Mouse (Mus musculus): ENCODE data around the gene Hist2h2ab. TPM values are rescaled to one million over a fixed set of nuclear protein-coding genes. Genes with fewer than 3 reads are reported as not detected.
"Not testable (repeated sequence)": the region's sequence is repeated elsewhere in the genome, so short reads cannot be mapped to it uniquely, and the experiment has no call there.

Gene Hist2h2ab
- total and polyA plus RNA-seq, 3 experiments: 0.14 to 435 (median 38.7) TPM

DNA sequence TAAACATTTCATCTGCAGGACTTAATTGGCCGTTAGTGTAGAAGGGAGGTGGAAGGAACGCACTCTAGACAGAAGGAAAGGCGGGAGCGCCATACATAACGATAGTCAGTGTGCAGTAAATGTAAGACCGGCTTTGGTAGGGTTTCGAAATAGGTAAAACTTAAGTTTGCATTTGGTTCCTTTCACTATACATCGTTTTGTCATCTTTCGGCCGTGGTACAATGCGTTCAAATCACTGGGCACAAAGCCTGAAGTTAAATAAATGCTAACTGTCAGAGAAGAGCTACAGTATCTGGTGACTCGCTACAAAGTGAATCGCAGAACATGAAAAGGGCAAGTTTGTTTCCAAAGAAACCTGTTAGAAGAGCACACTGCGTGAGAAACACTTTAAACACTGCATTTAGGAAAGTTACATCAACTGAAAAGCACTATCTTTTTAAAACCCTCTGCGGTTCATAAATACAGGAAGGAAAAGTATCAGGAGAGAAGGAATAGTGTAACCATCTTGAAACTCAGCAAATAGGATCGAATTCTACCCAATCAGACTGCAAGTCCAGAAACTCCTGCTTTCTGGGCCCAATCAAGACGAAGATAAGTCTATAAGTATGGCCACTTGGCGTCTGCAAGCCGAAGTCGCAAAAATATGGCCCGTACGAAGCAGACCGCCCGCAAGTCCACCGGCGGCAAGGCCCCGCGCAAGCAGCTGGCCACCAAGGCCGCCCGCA, 48.5 kb downstream of the Hist2h2ab start, which contains the start of gene Hist2h3b:
Gene Hist2h3b (plus strand): TSS at position 604 of the 725 bp plus-strand sequence.
- TF ChIP-seq GATA1 (IDR thresholded peaks at IDR 0.05; ENCODE audit: borderline replicate concordance, low read length): no peak
- TF ChIP-seq TAL1 (conservative IDR thresholded peaks at IDR 0.05; ENCODE audit: low read depth, low read length): no peak
- no peak for TF ChIP-seq CTCF (IDR thresholded peaks at IDR 0.05; ENCODE audit: low read depth, low read length)
- TF ChIP-seq POLR2AphosphoS5 (IDR thresholded peaks at IDR 0.05; ENCODE audit: insufficient replicate concordance, low read depth, low read length): no peak; the same call in 1 of the 2 replicates
- TF ChIP-seq GATA2 (IDR thresholded peaks at IDR 0.05; ENCODE audit: borderline replicate concordance, low read depth, low read length): no peak
- Histone ChIP-seq H3K36me3 (replicated peaks) (no peaks in the 10 kb centered on the region), H3K4me1 (ENCODE audit: insufficient read depth, low read depth, low read length) (peaks cover 33% of the 10 kb centered on the region), H3K9me3 (replicated peaks) (no peaks in the 10 kb centered on the region), H3K27me3 (ENCODE audit: insufficient read depth, low read length) (no peaks in the 10 kb centered on the region), H3K4me3 (ENCODE audit: low read depth, low read length) (peak within 1 kb of the TSS; percentile 72)
- DNase-seq (ENCODE audit: low spot score) (peak; percentile 58), ATAC-seq (ENCODE audit: extremely low read depth, insufficient number of reproducible peaks, low FRiP score, poor library complexity, severe bottlenecking) (peak; percentile 41)

DNA sequence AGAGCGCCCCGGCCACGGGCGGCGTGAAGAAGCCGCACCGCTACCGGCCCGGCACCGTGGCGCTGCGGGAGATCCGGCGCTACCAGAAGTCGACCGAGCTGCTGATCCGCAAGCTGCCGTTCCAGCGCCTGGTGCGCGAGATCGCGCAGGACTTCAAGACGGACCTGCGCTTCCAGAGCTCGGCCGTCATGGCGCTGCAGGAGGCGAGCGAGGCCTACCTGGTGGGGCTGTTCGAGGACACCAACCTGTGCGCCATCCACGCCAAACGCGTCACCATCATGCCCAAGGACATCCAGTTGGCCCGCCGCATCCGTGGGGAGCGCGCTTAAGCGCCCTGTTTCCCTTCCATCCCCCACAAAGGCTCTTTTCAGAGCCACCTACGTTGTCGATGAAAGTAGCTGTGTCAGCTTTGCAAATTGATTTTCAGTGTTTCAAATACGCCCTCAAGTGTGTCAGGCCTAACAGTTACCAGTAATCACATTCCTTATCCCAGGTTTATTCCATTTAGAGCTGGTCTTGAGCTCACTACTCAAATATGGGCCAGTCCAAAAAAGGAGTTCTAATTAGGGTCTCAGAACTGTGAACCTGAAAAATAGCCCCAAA, 49.2 kb downstream of the Hist2h2ab start:
- DNase-seq (ENCODE audit: low spot score); ATAC-seq (ENCODE audit: extremely low read depth, insufficient number of reproducible peaks, low FRiP score, poor library complexity, severe bottlenecking); H3K27me3 ChIP-seq (ENCODE audit: insufficient read depth, low read length); H3K36me3 ChIP-seq (replicated peaks); H3K9me3 ChIP-seq (replicated peaks): not testable (repeated sequence)
- peak; percentile 87; the same call in 1 of the 2 replicates for TF ChIP-seq POLR2AphosphoS5 (IDR thresholded peaks at IDR 0.05; ENCODE audit: insufficient replicate concordance, low read depth, low read length)
- Histone ChIP-seq H3K4me3 (ENCODE audit: low read depth, low read length) (peak overlapping the region; percentile 72), H3K4me1 (ENCODE audit: insufficient read depth, low read depth, low read length) (peaks cover 35% of the 10 kb centered on the region)

Other genes starting within 250 kb of the Hist2h2ab start
- gene Plekho1, start 223.9 kb upstream of the Hist2h2ab start, total RNA-seq (2014; fragmentation: Nextera tagmentation): 9.7 and 23.3 TPM in 2 replicates
- 4.2 and 5.7 TPM in 2 replicates for gene Plekho1, start 223.9 kb upstream of the Hist2h2ab start, total RNA-seq (2017)
- gene Plekho1, start 223.9 kb upstream of the Hist2h2ab start, polyA plus RNA-seq (2012): 10.9 and 14.1 TPM in 2 replicates
- gene Vps45, start 161.4 kb upstream of the Hist2h2ab start, total RNA-seq (2014; fragmentation: Nextera tagmentation): 19.8 and 28.7 TPM in 2 replicates
- gene Vps45, start 161.4 kb upstream of the Hist2h2ab start, total RNA-seq (2017): 16.1 and 21.4 TPM in 2 replicates
- gene Vps45, start 161.4 kb upstream of the Hist2h2ab start, polyA plus RNA-seq (2012): 6.1 and 6.7 TPM in 2 replicates
- gene Otud7b, start 115.3 kb upstream of the Hist2h2ab start, total RNA-seq (2014; fragmentation: Nextera tagmentation): 10.1 and 17.4 TPM in 2 replicates
- gene Otud7b, start 115.3 kb upstream of the Hist2h2ab start, total RNA-seq (2017): 21.7 and 22.1 TPM in 2 replicates
- gene Otud7b, start 115.3 kb upstream of the Hist2h2ab start, polyA plus RNA-seq (2012): 11.3 and 11.8 TPM in 2 replicates
- gene Mtmr11, start 57.9 kb upstream of the Hist2h2ab start, total RNA-seq (2014; fragmentation: Nextera tagmentation): 5.7 TPM in 1 of 2 replicates, not detected in the other
- 2.7 and 3.5 TPM in 2 replicates for gene Mtmr11, start 57.9 kb upstream of the Hist2h2ab start, total RNA-seq (2017)
- not detected in 2 replicates for gene Mtmr11, start 57.9 kb upstream of the Hist2h2ab start, polyA plus RNA-seq (2012)
- gene Sf3b4, start 47.5 kb upstream of the Hist2h2ab start, total RNA-seq (2014; fragmentation: Nextera tagmentation): 138 and 179 TPM in 2 replicates
- gene Sf3b4, start 47.5 kb upstream of the Hist2h2ab start, total RNA-seq (2017): 24.8 and 29.3 TPM in 2 replicates
- gene Sf3b4, start 47.5 kb upstream of the Hist2h2ab start, polyA plus RNA-seq (2012): 724 and 955 TPM in 2 replicates
- gene Sv2a, start 38.7 kb upstream of the Hist2h2ab start, total RNA-seq (2014; fragmentation: Nextera tagmentation): 0.45 TPM in 1 of 2 replicates, not detected in the other
- 0.11 and 0.23 TPM in 2 replicates for gene Sv2a, start 38.7 kb upstream of the Hist2h2ab start, total RNA-seq (2017)
- 0.07 and 0.12 TPM in 2 replicates for gene Sv2a, start 38.7 kb upstream of the Hist2h2ab start, polyA plus RNA-seq (2012)
- 19.6 and 19.8 TPM in 2 replicates for gene Bola1, start 156 bp upstream of the Hist2h2ab start, total RNA-seq (2014; fragmentation: Nextera tagmentation)
- gene Bola1, start 156 bp upstream of the Hist2h2ab start, total RNA-seq (2017): 48.2 and 60.6 TPM in 2 replicates
- gene Bola1, start 156 bp upstream of the Hist2h2ab start, polyA plus RNA-seq (2012): 115 and 144 TPM in 2 replicates
- 34.2 and 45.7 TPM in 2 replicates for gene Hist2h2ac, start 1.0 kb downstream of the Hist2h2ab start, total RNA-seq (2014; fragmentation: Nextera tagmentation)
- 928 and 1,027 TPM in 2 replicates for gene Hist2h2ac, start 1.0 kb downstream of the Hist2h2ab start, total RNA-seq (2017)
- 2.6 and 10.9 TPM in 2 replicates for gene Hist2h2ac, start 1.0 kb downstream of the Hist2h2ab start, polyA plus RNA-seq (2012)
- gene Hist2h2be, start 1.3 kb downstream of the Hist2h2ab start, total RNA-seq (2014; fragmentation: Nextera tagmentation): 2.7 and 4.9 TPM in 2 replicates
- 2.5 TPM in 2 replicates for gene Hist2h2be, start 1.3 kb downstream of the Hist2h2ab start, total RNA-seq (2017)
- gene Hist2h2be, start 1.3 kb downstream of the Hist2h2ab start, polyA plus RNA-seq (2012): 0.24 and 0.33 TPM in 2 replicates
- 847 and 1,420 TPM in 2 replicates for gene Hist2h3c2, start 19.3 kb downstream of the Hist2h2ab start, total RNA-seq (2014; fragmentation: Nextera tagmentation)
- gene Hist2h3c2, start 19.3 kb downstream of the Hist2h2ab start, total RNA-seq (2017): 558 and 938 TPM in 2 replicates
- gene Hist2h3c2, start 19.3 kb downstream of the Hist2h2ab start, polyA plus RNA-seq (2012): 27.5 and 91.2 TPM in 2 replicates
- gene Hist2h2aa2, start 20.4 kb downstream of the Hist2h2ab start, total RNA-seq (2014; fragmentation: Nextera tagmentation): 830 and 1,341 TPM in 2 replicates
- 2,156 and 4,637 TPM in 2 replicates for gene Hist2h2aa2, start 20.4 kb downstream of the Hist2h2ab start, total RNA-seq (2017)
- 39.6 and 169 TPM in 2 replicates for gene Hist2h2aa2, start 20.4 kb downstream of the Hist2h2ab start, polyA plus RNA-seq (2012)
- gene Hist2h2aa1, start 25.6 kb downstream of the Hist2h2ab start, total RNA-seq (2014; fragmentation: Nextera tagmentation): 124 and 563 TPM in 2 replicates
- gene Hist2h2aa1, start 25.6 kb downstream of the Hist2h2ab start, total RNA-seq (2017): 3,915 and 5,191 TPM in 2 replicates
- 0.79 and 7.3 TPM in 2 replicates for gene Hist2h2aa1, start 25.6 kb downstream of the Hist2h2ab start, polyA plus RNA-seq (2012)
- gene Hist2h3c1, start 26.8 kb downstream of the Hist2h2ab start, total RNA-seq (2014; fragmentation: Nextera tagmentation): 21.7 and 42.6 TPM in 2 replicates
- gene Hist2h3c1, start 26.8 kb downstream of the Hist2h2ab start, total RNA-seq (2017): 9.1 and 9.9 TPM in 2 replicates
- gene Hist2h3c1, start 26.8 kb downstream of the Hist2h2ab start, polyA plus RNA-seq (2012): not detected in 2 replicates
- gene Hist2h4, start 43.4 kb downstream of the Hist2h2ab start, total RNA-seq (2014; fragmentation: Nextera tagmentation): 490 and 543 TPM in 2 replicates
- gene Hist2h4, start 43.4 kb downstream of the Hist2h2ab start, total RNA-seq (2017): 66.6 and 93.8 TPM in 2 replicates
- 1.8 and 9.3 TPM in 2 replicates for gene Hist2h4, start 43.4 kb downstream of the Hist2h2ab start, polyA plus RNA-seq (2012)
- gene Hist2h3b, start 48.8 kb downstream of the Hist2h2ab start, total RNA-seq (2014; fragmentation: Nextera tagmentation): 2,573 and 2,582 TPM in 2 replicates
- gene Hist2h3b, start 48.8 kb downstream of the Hist2h2ab start, total RNA-seq (2017): 465 and 1,341 TPM in 2 replicates
- gene Hist2h3b, start 48.8 kb downstream of the Hist2h2ab start, polyA plus RNA-seq (2012): 16.2 and 95.7 TPM in 2 replicates
- 2,071 and 2,480 TPM in 2 replicates for gene Hist2h2bb, start 49.9 kb downstream of the Hist2h2ab start, total RNA-seq (2014; fragmentation: Nextera tagmentation)
- gene Hist2h2bb, start 49.9 kb downstream of the Hist2h2ab start, total RNA-seq (2017): 8,098 and 8,372 TPM in 2 replicates
- gene Hist2h2bb, start 49.9 kb downstream of the Hist2h2ab start, polyA plus RNA-seq (2012): 0.29 and 0.75 TPM in 2 replicates
- gene Fcgr1, start 74.1 kb downstream of the Hist2h2ab start, total RNA-seq (2014; fragmentation: Nextera tagmentation): 0.53 TPM in 1 of 2 replicates, not detected in the other
- 0.12 and 0.16 TPM in 2 replicates for gene Fcgr1, start 74.1 kb downstream of the Hist2h2ab start, total RNA-seq (2017)
- not detected in 2 replicates for gene Fcgr1, start 74.1 kb downstream of the Hist2h2ab start, polyA plus RNA-seq (2012)
- gene BC107364, start 232.4 kb downstream of the Hist2h2ab start, total RNA-seq (2014; fragmentation: Nextera tagmentation): not detected in 2 replicates
- gene BC107364, start 232.4 kb downstream of the Hist2h2ab start, total RNA-seq (2017): 0.27 TPM in 1 of 2 replicates, not detected in the other
- not detected in 2 replicates for gene BC107364, start 232.4 kb downstream of the Hist2h2ab start, polyA plus RNA-seq (2012)